Mouse (Mus musculus): Measurements from ENCODE around the gene Coq7. TPM values are rescaled to one million over a fixed set of nuclear protein-coding genes. Genes with fewer than 3 reads are reported as not detected.

Coq7 gene
- polyA plus RNA-seq, 1 experiment, result 55.1 TPM

- Histone ChIP-seq H3K4me1 (ENCODE audit: control insufficient read depth, insufficient read depth, low read length) (no peaks in the 10 kb centered on the region; the same call in 1 of the 2 replicates), H3K4me3 (replicated peaks; ENCODE audit: control insufficient read depth, low read depth, low read length) (no peak overlapping the region), H3K27ac (ENCODE audit: control insufficient read depth, insufficient read depth, low read depth, low read length, poor library complexity) (no peak overlapping the region)
- 87% methylated on average over 4 of the region's 4 CpGs for WGBS
- TF ChIP-seq CTCF (IDR thresholded peaks at IDR 0.05; ENCODE audit: control insufficient read depth, insufficient read depth, low read length) (no peak), POLR2A (IDR thresholded peaks at IDR 0.05; ENCODE audit: borderline replicate concordance, control insufficient read depth, low read depth, low read length) (no peak)
Measured at GRCm38 (mm10) chr7:118544128-118544527, 11.0 kb upstream of the Coq7 start.

- H3K27ac ChIP-seq (ENCODE audit: control insufficient read depth, insufficient read depth, low read depth, low read length, poor library complexity), result no peak overlapping the region
- H3K4me1 ChIP-seq (ENCODE audit: control insufficient read depth, insufficient read depth, low read length), result no peaks in the 10 kb centered on the region
- TF ChIP-seq POLR2A (IDR thresholded peaks at IDR 0.05; ENCODE audit: borderline replicate concordance, control insufficient read depth, low read depth, low read length) (no peak), CTCF (IDR thresholded peaks at IDR 0.05; ENCODE audit: control insufficient read depth, insufficient read depth, low read length) (no peak)
- H3K4me3 ChIP-seq (replicated peaks; ENCODE audit: control insufficient read depth, low read depth, low read length), result no peak overlapping the region
- 80% methylated on average over 4 of the region's 4 CpGs for WGBS
Measured at GRCm38 (mm10) chr7:118535076-118535475, 1.9 kb upstream of the Coq7 start.

GRCm38 (mm10) chr7:118534326-118534725, 1.2 kb upstream of the Coq7 start:
- Histone ChIP-seq H3K4me1 (ENCODE audit: control insufficient read depth, insufficient read depth, low read length) (no peaks in the 10 kb centered on the region), H3K27ac (ENCODE audit: control insufficient read depth, insufficient read depth, low read depth, low read length, poor library complexity) (no peak overlapping the region), H3K4me3 (replicated peaks; ENCODE audit: control insufficient read depth, low read depth, low read length) (no peak overlapping the region)
- 71% methylated on average over 3 of the region's 3 CpGs for WGBS
- TF ChIP-seq CTCF (IDR thresholded peaks at IDR 0.05; ENCODE audit: control insufficient read depth, insufficient read depth, low read length), result no peak
- TF ChIP-seq POLR2A (IDR thresholded peaks at IDR 0.05; ENCODE audit: borderline replicate concordance, control insufficient read depth, low read depth, low read length), result no peak

- peak overlapping the region; percentile 82 for H3K4me3 ChIP-seq (replicated peaks; ENCODE audit: control insufficient read depth, low read depth, low read length)
- no peak for TF ChIP-seq CTCF (IDR thresholded peaks at IDR 0.05; ENCODE audit: control insufficient read depth, insufficient read depth, low read length)
- peak; percentile 7; the same call in 1 of the 2 replicates for TF ChIP-seq POLR2A (IDR thresholded peaks at IDR 0.05; ENCODE audit: borderline replicate concordance, control insufficient read depth, low read depth, low read length)
- H3K4me1 ChIP-seq (ENCODE audit: control insufficient read depth, insufficient read depth, low read length), result no peaks in the 10 kb centered on the region
- H3K27ac ChIP-seq (ENCODE audit: control insufficient read depth, insufficient read depth, low read depth, low read length, poor library complexity), result peak overlapping the region; percentile 94
- under 1% methylated on average over 36 of the region's 36 CpGs for WGBS
Measured at GRCm38 (mm10) chr7:118532519-118533177, 508 bp downstream of the Coq7 start.

- TF ChIP-seq CTCF (IDR thresholded peaks at IDR 0.05; ENCODE audit: control insufficient read depth, insufficient read depth, low read length) (no peak), POLR2A (IDR thresholded peaks at IDR 0.05; ENCODE audit: borderline replicate concordance, control insufficient read depth, low read depth, low read length) (no peak)
- 73% methylated on average over 4 of the region's 4 CpGs for WGBS
- Histone ChIP-seq H3K4me3 (replicated peaks; ENCODE audit: control insufficient read depth, low read depth, low read length) (no peak overlapping the region), H3K27ac (ENCODE audit: control insufficient read depth, insufficient read depth, low read depth, low read length, poor library complexity) (peak overlapping the region; percentile 35), H3K4me1 (ENCODE audit: control insufficient read depth, insufficient read depth, low read length) (no peaks in the 10 kb centered on the region; the same call in 1 of the 2 replicates)
Measured at GRCm38 (mm10) chr7:118526967-118527366, 6.2 kb downstream of the Coq7 start.

- H3K27ac ChIP-seq (ENCODE audit: control insufficient read depth, insufficient read depth, low read depth, low read length, poor library complexity), result peak overlapping the region; percentile 67
- 14% methylated on average over 5 of the region's 5 CpGs for WGBS
- no peaks in the 10 kb centered on the region; the same call in 1 of the 2 replicates for H3K4me1 ChIP-seq (ENCODE audit: control insufficient read depth, insufficient read depth, low read length)
- no peak for TF ChIP-seq CTCF (IDR thresholded peaks at IDR 0.05; ENCODE audit: control insufficient read depth, insufficient read depth, low read length)
- no peak for TF ChIP-seq POLR2A (IDR thresholded peaks at IDR 0.05; ENCODE audit: borderline replicate concordance, control insufficient read depth, low read depth, low read length)
- H3K4me3 ChIP-seq (replicated peaks; ENCODE audit: control insufficient read depth, low read depth, low read length), result no peak overlapping the region
Measured at GRCm38 (mm10) chr7:118522077-118522476, 11.1 kb downstream of the Coq7 start.

- TF ChIP-seq CTCF (IDR thresholded peaks at IDR 0.05; ENCODE audit: control insufficient read depth, insufficient read depth, low read length) (no peak), POLR2A (IDR thresholded peaks at IDR 0.05; ENCODE audit: borderline replicate concordance, control insufficient read depth, low read depth, low read length) (no peak)
- 84% methylated on average over 8 of the region's 8 CpGs for WGBS
- H3K4me1 ChIP-seq (ENCODE audit: control insufficient read depth, insufficient read depth, low read length), result no peaks in the 10 kb centered on the region; the same call in 1 of the 2 replicates
- no peak overlapping the region for H3K27ac ChIP-seq (ENCODE audit: control insufficient read depth, insufficient read depth, low read depth, low read length, poor library complexity)
- H3K4me3 ChIP-seq (replicated peaks; ENCODE audit: control insufficient read depth, low read depth, low read length), result no peak overlapping the region
Measured at GRCm38 (mm10) chr7:118519661-118520060, 13.5 kb downstream of the Coq7 start.

GRCm38 (mm10) chr7:118518687-118519086, 14.5 kb downstream of the Coq7 start:
- no peak overlapping the region for H3K4me3 ChIP-seq (replicated peaks; ENCODE audit: control insufficient read depth, low read depth, low read length)
- H3K27ac ChIP-seq (ENCODE audit: control insufficient read depth, insufficient read depth, low read depth, low read length, poor library complexity), result peak overlapping the region; percentile 1; the same call in 1 of the 2 replicates
- 1% methylated on average over 18 of the region's 18 CpGs for WGBS
- TF ChIP-seq POLR2A (IDR thresholded peaks at IDR 0.05; ENCODE audit: borderline replicate concordance, control insufficient read depth, low read depth, low read length) (no peak), CTCF (IDR thresholded peaks at IDR 0.05; ENCODE audit: control insufficient read depth, insufficient read depth, low read length) (peak; percentile 78)
- no peaks in the 10 kb centered on the region; the same call in 1 of the 2 replicates for H3K4me1 ChIP-seq (ENCODE audit: control insufficient read depth, insufficient read depth, low read length)

All from bone marrow, adult 2 months (tissue).